Mouse (Mus musculus): Measurements from ENCODE around the gene Lamtor2. TPM values are rescaled to one million over a fixed set of nuclear protein-coding genes. Genes with fewer than 3 reads are reported as not detected.
A peak's percentile ranks its signal among the peaks of the same experiment; 100 is the strongest.

Lamtor2 gene
- total RNA-seq, 2 experiments from 2014 or later, result 103 to 106 TPM

GRCm38 (mm10) chr3:88544955-88545591 lies 7.8 kb downstream of the Lamtor2 start:
- intact Hi-C loops (cut with DNase I), result no loop called here
- DNase-seq (ENCODE audit: low spot score in 2 of 2), result no peak

GRCm38 (mm10) chr3:88544514-88544913 lies 8.4 kb downstream of the Lamtor2 start:
- no peak for DNase-seq (ENCODE audit: low spot score in 2 of 2)
- intact Hi-C loops (cut with DNase I), result no loop called here

- DNase-seq (ENCODE audit: low spot score in 2 of 2), result no peak
- intact Hi-C loops (cut with DNase I), result no loop called here
These were observed 9.0 kb downstream of the Lamtor2 start for GRCm38 (mm10) chr3:88543651-88544410.

GRCm38 (mm10) chr3:88543174-88543573 lies 9.7 kb downstream of the Lamtor2 start:
- intact Hi-C loops (cut with DNase I), result no loop called here

GRCm38 (mm10) chr3:88542486-88542885 lies 10.4 kb downstream of the Lamtor2 start:
- no peak for DNase-seq (ENCODE audit: low spot score in 2 of 2)
- intact Hi-C loops (cut with DNase I), result no loop called here

More at GRCm38 (mm10) chr3:88543174-88543573, 9.7 kb downstream of the Lamtor2 start:
- DNase-seq (ENCODE audit: low spot score in 2 of 2), result no peak

- intact Hi-C loops (cut with DNase I), result no loop called here
- no peak for DNase-seq (ENCODE audit: low spot score in 2 of 2)
These were observed 11.1 kb downstream of the Lamtor2 start for GRCm38 (mm10) chr3:88541622-88542401.

GRCm38 (mm10) chr3:88540085-88540484 lies 12.8 kb downstream of the Lamtor2 start:
- no peak for DNase-seq (ENCODE audit: low spot score in 2 of 2)
- intact Hi-C loops (cut with DNase I), result no loop called here

- intact Hi-C loops (cut with DNase I), result no loop called here
These were observed 13.5 kb downstream of the Lamtor2 start for GRCm38 (mm10) chr3:88539397-88539796.

GRCm38 (mm10) chr3:88538271-88539145 lies 14.4 kb downstream of the Lamtor2 start:
- intact Hi-C loops (cut with DNase I), result no loop called here
- DNase-seq (ENCODE audit: low spot score in 2 of 2), result no peak

More at GRCm38 (mm10) chr3:88539397-88539796, 13.5 kb downstream of the Lamtor2 start:
- no peak for DNase-seq (ENCODE audit: low spot score in 2 of 2)

- intact Hi-C loops (cut with DNase I), result no loop called here
These were observed 15.7 kb downstream of the Lamtor2 start for GRCm38 (mm10) chr3:88537146-88537545.

GRCm38 (mm10) chr3:88536103-88536930 lies 16.6 kb downstream of the Lamtor2 start:
- peak; percentile 82 to 85 for DNase-seq (ENCODE audit: low spot score in 2 of 2)
- intact Hi-C loops (cut with DNase I), result no loop called here

More at GRCm38 (mm10) chr3:88537146-88537545, 15.7 kb downstream of the Lamtor2 start:
- DNase-seq (ENCODE audit: low spot score in 2 of 2), result no peak

GRCm38 (mm10) chr3:88535527-88535926 lies 17.3 kb downstream of the Lamtor2 start:
- no peak for DNase-seq (ENCODE audit: low spot score in 2 of 2)
- intact Hi-C loops (cut with DNase I), result no loop called here

- DNase-seq (ENCODE audit: low spot score in 2 of 2), result no peak
- intact Hi-C loops (cut with DNase I), result no loop called here
These were observed 17.9 kb downstream of the Lamtor2 start for GRCm38 (mm10) chr3:88535005-88535404.

GRCm38 (mm10) chr3:88533706-88534105 lies 19.2 kb downstream of the Lamtor2 start:
- intact Hi-C loops (cut with DNase I), result loop anchor here (5.0 kb wide), 1 partner anchor 121 kb away; the partner anchor contains the start of gene Pmf1

GRCm38 (mm10) chr3:88532689-88533511 lies 20.0 kb downstream of the Lamtor2 start:
- intact Hi-C loops (cut with DNase I), result loop anchor here (5.0 kb wide), 1 partner anchor 121 kb away; the partner anchor contains the start of gene Pmf1
- no peak for DNase-seq (ENCODE audit: low spot score in 2 of 2)

More at GRCm38 (mm10) chr3:88533706-88534105, 19.2 kb downstream of the Lamtor2 start:
- DNase-seq (ENCODE audit: low spot score in 2 of 2), result no peak

- DNase-seq (ENCODE audit: low spot score in 2 of 2), result no peak
- intact Hi-C loops (cut with DNase I), result loop anchor here (5.0 kb wide), 1 partner anchor 120 kb away; the partner anchor contains the start of gene Pmf1
These were observed 20.6 kb downstream of the Lamtor2 start, which contains the start of gene Mex3a for GRCm38 (mm10) chr3:88532299-88532674. Gene Mex3a, plus strand, starts transcription at chr3:88532395.

Data from left cerebral cortex, postnatal 36 days (tissue).